Mouse (Mus musculus): ENCODE measurements at regions not wholly inside any gene's neighbourhood (a gene's known extent, or its start where the extent isn't known, plus 50 kb on each side); places are given as distances from the start of the nearest gene placed in this dataset.

DNA sequence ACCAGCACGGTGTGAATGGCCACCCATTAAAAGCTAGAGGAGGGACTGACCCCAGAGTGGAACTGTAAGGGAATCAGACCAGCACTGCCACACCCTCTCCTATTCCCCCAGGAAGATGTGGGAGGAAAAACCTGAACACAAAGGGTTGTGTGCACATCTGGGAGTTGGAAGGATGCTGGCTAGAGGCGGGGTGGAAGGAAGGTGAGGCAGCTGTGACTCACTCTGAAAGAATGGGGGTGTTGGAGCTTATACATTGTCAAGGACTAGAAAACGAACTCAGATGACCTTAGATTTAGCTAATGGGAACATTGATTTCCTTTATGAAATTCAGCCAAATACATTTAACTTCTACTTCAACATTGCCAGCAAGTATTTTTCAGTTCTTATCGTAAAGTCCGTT, 116.2 kb downstream of the Gm19410 start:
- TF ChIP-seq CTCF (IDR thresholded peaks at IDR 0.05; ENCODE audit: low read depth): no peak
- no peak for TF ChIP-seq EP300 (IDR thresholded peaks at IDR 0.05; ENCODE audit: low read depth)

Data from liver, postnatal 0 days (tissue).